Mouse (Mus musculus) CH12.LX (cell line): ENCODE results near the gene Skint1. TPM values are rescaled to one million over a fixed set of nuclear protein-coding genes. Genes with fewer than 3 reads are reported as not detected.

Experiments used
- DNase-seq: peaks from one replicate; pipeline ENCODE4 v3.0.0-alpha.2; 2013; ENCODE audit errors: extremely low read depth
- H3K27ac ChIP-seq: 2 replicates; pipeline ENCODE4 v1.5.1; 2012; ENCODE audit warnings: low read depth, mild to moderate bottlenecking, control low read depth, moderate library complexity; ENCODE audit not compliant: insufficient read depth
- H3K27me3 ChIP-seq: replicated peaks from 2 replicates; pipeline ENCODE3; 2012; ENCODE audit warnings: inconsistent platforms
- H3K36me3 ChIP-seq, 2 experiments: replicated peaks in 1 of 2; 2 replicates each; pipeline versions ENCODE3 to v1.6.1; 2012; ENCODE audit warnings: inconsistent platforms in 1 of 2, low read length in 1 of 2, mild to moderate bottlenecking in 1 of 2, mixed read lengths in 1 of 2, moderate library complexity in 1 of 2; ENCODE audit not compliant: control insufficient read depth in 1 of 2, insufficient read depth in 1 of 2
- H3K4me1 ChIP-seq, 2 experiments: 2 replicates each; pipeline ENCODE4 v1.6.1; 2012; ENCODE audit warnings: inconsistent platforms in 1 of 2, moderate library complexity in 1 of 2; ENCODE audit not compliant: insufficient read depth in 2 of 2, control insufficient read depth in 1 of 2
- H3K4me2 ChIP-seq: 2 replicates; pipeline ENCODE4 v1.6.1; 2012; ENCODE audit warnings: low read depth, mild to moderate bottlenecking, control low read depth; ENCODE audit not compliant: poor library complexity, insufficient read depth, severe bottlenecking
- H3K4me3 ChIP-seq, 3 experiments: fragments of 150-350 bp in 1 of 3; sonication (generic) in 1 of 3; replicated peaks in 1 of 3; 2 replicates each; pipeline versions ENCODE3 to v1.5.1; 2011 to 2012; ENCODE audit warnings: low read depth in 2 of 3, low read length in 2 of 3, mild to moderate bottlenecking in 2 of 3, moderate library complexity in 2 of 3, control low read depth in 1 of 3, improper control_type of control experiment in 1 of 3, inconsistent platforms in 1 of 3, mixed read lengths in 1 of 3; ENCODE audit not compliant: poor library complexity in 1 of 3
- H3K79me2 ChIP-seq: replicated peaks from 2 replicates; pipeline ENCODE4 v1.6.1; 2012; ENCODE audit warnings: mild to moderate bottlenecking, moderate library complexity; ENCODE audit not compliant: control insufficient read depth, poor library complexity, insufficient read depth, severe bottlenecking; ENCODE audit errors: extremely low read depth
- H3K9ac ChIP-seq: 2 replicates; pipeline ENCODE4 v1.6.1; 2012; ENCODE audit warnings: low read depth, mild to moderate bottlenecking, control low read depth, moderate library complexity; ENCODE audit not compliant: insufficient read depth
- H3K9me3 ChIP-seq: replicated peaks from 2 replicates; pipeline ENCODE3; 2012; ENCODE audit warnings: low read length, inconsistent platforms, mixed read lengths
- CHD2 ChIP-seq: IDR thresholded peaks from 2 replicates; pipeline ENCODE4 v1.6.1; 2011; ENCODE audit warnings: low read length, improper control_type of control experiment
- CTCF ChIP-seq, 2 experiments: IDR thresholded peaks in 1 of 2; conservative IDR thresholded peaks in 1 of 2; 2 replicates each; pipeline ENCODE4 v1.5.1; 2011 to 2012; ENCODE audit warnings: low read depth in 2 of 2, low read length in 2 of 2, improper control_type of control experiment in 1 of 2, inconsistent platforms in 1 of 2, mild to moderate bottlenecking in 1 of 2, moderate library complexity in 1 of 2
- E2F4 ChIP-seq: IDR thresholded peaks from 2 replicates; pipeline ENCODE4 v1.6.1; 2011; ENCODE audit warnings: low read depth, low read length, improper control_type of control experiment; ENCODE audit not compliant: insufficient replicate concordance
- MAFK ChIP-seq: IDR thresholded peaks from 2 replicates; pipeline ENCODE4 v1.6.1; 2011; ENCODE audit warnings: low read length, improper control_type of control experiment; ENCODE audit not compliant: insufficient replicate concordance
- MYC ChIP-seq: IDR thresholded peaks from 2 replicates; pipeline ENCODE4 v1.6.1; 2011; ENCODE audit warnings: low read depth, mild to moderate bottlenecking, improper control_type of control experiment, low read length
- NELFE ChIP-seq: IDR thresholded peaks from 2 replicates; pipeline ENCODE4 v1.6.1; 2011; ENCODE audit warnings: low read depth, low read length, improper control_type of control experiment
- PAX5 ChIP-seq: IDR thresholded peaks from 2 replicates; pipeline ENCODE4 v1.6.1; 2012; ENCODE audit warnings: low read length, inconsistent platforms, mixed read lengths
- POLR2AphosphoS2 ChIP-seq: IDR thresholded peaks from 2 replicates; pipeline ENCODE4 v1.6.1; 2011; ENCODE audit warnings: low read depth, low read length, improper control_type of control experiment
- USF1 ChIP-seq: IDR thresholded peaks from 2 replicates; pipeline ENCODE4 v1.6.1; 2014; ENCODE audit warnings: low read depth, mild to moderate bottlenecking, inconsistent platforms, low read length, improper control_type of control experiment
- dilution Hi-C: fragments of 300-500 bp; cut with MboI; formaldehyde crosslinking; loops from 2 replicates; pipeline ENCODE4 v1.14.3; 2020; ENCODE audit warnings: low sequenced_read_pairs; ENCODE audit not compliant: extremely low pct_unique_long_range_greater_than_20kb, extremely low pct_ligation_motif_present
- in situ Hi-C: fragments of 300-500 bp; cut with MboI; formaldehyde crosslinking; loops from 3 replicates; pipeline ENCODE4 v1.14.3; 2019; ENCODE audit warnings: low sequenced_read_pairs, low pct_ligation_motif_present, low pct_unique_long_range_greater_than_20kb, mixed read lengths
- polyA plus RNA-seq: library from polyadenylated mRNA; unstranded; fragments of >175 nt; gene quantifications from 2 replicates; pipeline ENCODE4 v1.2.1, GENCODE M21; 2012; ENCODE audit warnings: low read depth; ENCODE audit not compliant: insufficient read length
- total RNA-seq, 2 experiments: library from RNA; depleted of rRNA; stranded (reverse); fragments of 300-350 nt in 1 of 2; fragments of >200 nt in 1 of 2; gene quantifications; 2 replicates each; pipeline ENCODE4 v1.2.3; 2012 to 2014

Skint1 gene
- total and polyA plus RNA-seq, 3 experiments: not detected

DNA sequence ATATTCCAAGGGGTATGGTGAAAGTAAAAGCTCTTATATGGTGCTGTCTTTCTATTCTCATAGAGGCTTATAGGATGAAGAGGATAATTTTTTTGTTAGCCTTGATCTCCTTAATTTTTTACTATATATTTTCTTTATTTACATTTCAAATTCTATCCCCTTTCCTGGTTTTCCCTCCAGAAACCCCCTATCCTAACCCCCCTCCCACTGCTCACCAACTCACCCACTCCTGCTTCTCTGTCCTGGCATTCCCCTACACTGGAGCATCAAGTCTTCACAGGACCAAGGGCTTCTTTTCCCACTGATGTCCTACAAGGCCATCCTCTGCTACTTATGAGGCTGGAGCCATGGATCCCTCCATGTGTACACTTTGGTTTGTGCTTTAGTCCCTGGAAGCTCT lies 65.6 kb downstream of the Skint1 start, which contains the start of gene Skint4:
TSS of gene Skint4 (plus strand) at position 301 of the 400 bp plus-strand sequence.
- DNase-seq: no peak
- Histone ChIP-seq H3K9ac (no peak within 1 kb of the TSS), H3K27me3 (no peaks in the 10 kb centered on the region), H3K4me2 (no peak within 1 kb of the TSS), H3K9me3 (no peaks in the 10 kb centered on the region), H3K79me2 (no peaks in the 10 kb centered on the region), H3K36me3 (no peaks in the 10 kb centered on the region), H3K4me3 (no peak within 1 kb of the TSS), H3K4me1 (no peaks in the 10 kb centered on the region), H3K27ac (no peak within 1 kb of the TSS)
- no peak for TF ChIP-seq E2F4
- no peak for TF ChIP-seq NELFE
- no peak for TF ChIP-seq MAFK
- TF ChIP-seq CHD2: no peak
- no peak for TF ChIP-seq POLR2AphosphoS2
- no peak for TF ChIP-seq MYC
- no peak for TF ChIP-seq CTCF (conservative IDR thresholded peaks at IDR 0.05 in 1 of 2, IDR thresholded peaks at IDR 0.05 in 1 of 2; ENCODE audit: low read depth in 2 of 2, low read length in 2 of 2)
- TF ChIP-seq USF1: no peak
- no peak for TF ChIP-seq PAX5
- in situ Hi-C loops (no loop called here), dilution Hi-C loops (no loop called here)

Other genes with a start within 250 kb of the Skint1 start
- gene Slc5a9, start 103.4 kb upstream of the Skint1 start, total RNA-seq (2012; rRNA removed): 2.4 and 2.6 TPM in 2 replicates
- 9.3 and 9.6 TPM in 2 replicates for gene Slc5a9, start 103.4 kb upstream of the Skint1 start, total RNA-seq (2014; rRNA removed)
- 2.8 and 3.5 TPM in 2 replicates for gene Slc5a9, start 103.4 kb upstream of the Skint1 start, polyA plus RNA-seq
- not detected in 2 replicates for gene Skint8, start 86.9 kb upstream of the Skint1 start, total RNA-seq (2012; rRNA removed)
- gene Skint8, start 86.9 kb upstream of the Skint1 start, total RNA-seq (2014; rRNA removed): not detected in 2 replicates
- gene Skint8, start 86.9 kb upstream of the Skint1 start, polyA plus RNA-seq: not detected in 2 replicates
- gene Skint7, start 33.3 kb upstream of the Skint1 start, total RNA-seq (2012; rRNA removed): not detected in 2 replicates
- gene Skint7, start 33.3 kb upstream of the Skint1 start, total RNA-seq (2014; rRNA removed): not detected in 2 replicates
- not detected in 2 replicates for gene Skint7, start 33.3 kb upstream of the Skint1 start, polyA plus RNA-seq
- not detected in 2 replicates for gene Skint4, start 65.7 kb downstream of the Skint1 start, total RNA-seq (2012; rRNA removed)
- 0.09 TPM in 1 of 2 replicates, not detected in the other for gene Skint4, start 65.7 kb downstream of the Skint1 start, total RNA-seq (2014; rRNA removed)
- not detected in 2 replicates for gene Skint4, start 65.7 kb downstream of the Skint1 start, polyA plus RNA-seq
- not detected in 2 replicates for gene Skint3, start 226.0 kb downstream of the Skint1 start, total RNA-seq (2012; rRNA removed)
- not detected in 2 replicates for gene Skint3, start 226.0 kb downstream of the Skint1 start, total RNA-seq (2014; rRNA removed)
- gene Skint3, start 226.0 kb downstream of the Skint1 start, polyA plus RNA-seq: not detected in 2 replicates